ENCODE assay signal across 30 mouse cellular contexts in genomic region chr13:65286771-65287170, GRCm38 (mm10). TPM values are rescaled to one million over a fixed set of nuclear protein-coding genes. Genes with fewer than 3 reads are reported as not detected.
A peak's percentile ranks its signal among the peaks of the same experiment; 100 is the strongest.
DNase-seq lines count a peak whose midpoint lies in the region; ATAC-seq and TF ChIP-seq lines count a peak whose summit lies in the region.
"Had no signal": no experiment of that assay in that cellular context is flagged by ENCODE, and none has a peak within 500 bp of the region (broad histone marks: within the 10 kb centered on the region; RNA-seq: fewer than 3 reads in every experiment).

No protein-coding gene starts in this region.

- TF ChIP-seq CTCF in thymus, adult 2 months (IDR thresholded peaks at IDR 0.05; ENCODE audit: borderline replicate concordance, control insufficient read depth, extremely low read depth, insufficient read depth, low read length, poor library complexity), result no peak
- peak; percentile 36; the same call in 1 of the 2 replicates for TF ChIP-seq CTCF in bone marrow, adult 2 months (IDR thresholded peaks at IDR 0.05; ENCODE audit: control insufficient read depth, insufficient read depth, low read length)

- no peak overlapping the region for H3K4me3 ChIP-seq in thymus, adult 2 months (ENCODE audit: control insufficient read depth, insufficient read depth, low read length)
- H3K4me3 ChIP-seq in bone marrow, adult 2 months (replicated peaks; ENCODE audit: control insufficient read depth, low read depth, low read length), result no peak overlapping the region
- no peak overlapping the region for H3K4me3 ChIP-seq in kidney, embryonic 16.5 days (ENCODE audit: low read length)
- H3K4me3 ChIP-seq: forebrain, embryonic 10.5 days; hindbrain, embryonic 15.5 days; lung, embryonic 15.5 days; midbrain, embryonic 15.5 days; myocyte; neural tube, embryonic 15.5 days; stomach, embryonic 15.5 days had no signal

- DNase-seq in CD4-positive, CD25-positive, alpha-beta regulatory T cell, adult 2 months (ENCODE audit: low read depth, low spot score), result peak; percentile 33
- DNase-seq in thymus, adult 2 months, result peak; percentile 4
- DNase-seq in thymus, postnatal 36 days, result no peak
- DNase-seq in splenic B cell, adult 2 months (ENCODE audit: low read depth, low spot score), result peak; percentile 47
- no peak for DNase-seq in cerebellum, adult 11-12 months
- DNase-seq: adrenal gland, postnatal 14 days; cerebellum, adult 18-20 months; cerebellum, postnatal 36 days; forebrain, postnatal 0 days; heart, postnatal 36 days; kidney, adult 11 months; kidney, postnatal 14 days; left cerebral cortex, postnatal 4 days; liver; right cerebral cortex, postnatal 25 days had no signal

- TF ChIP-seq POLR2A in thymus, adult 2 months (IDR thresholded peaks at IDR 0.05; ENCODE audit: control insufficient read depth, extremely low read depth, insufficient read depth, low read length, poor library complexity), result no peak
- TF ChIP-seq POLR2A in bone marrow, adult 2 months (IDR thresholded peaks at IDR 0.05; ENCODE audit: borderline replicate concordance, control insufficient read depth, low read depth, low read length), result no peak

- H3K27me3 ChIP-seq in thymus, adult 2 months (ENCODE audit: control insufficient read depth, insufficient read depth, low read length), result no peaks in the 10 kb centered on the region
- no peaks in the 10 kb centered on the region for H3K27me3 ChIP-seq in splenic B cell, adult 2 months (ENCODE audit: control insufficient read depth, insufficient read depth, low read length, poor library complexity, severe bottlenecking)
- no peaks in the 10 kb centered on the region for H3K27me3 ChIP-seq in kidney, embryonic 16.5 days (ENCODE audit: insufficient read depth, low read length)
- H3K27me3 ChIP-seq: CH12.LX; hindbrain, embryonic 15.5 days; lung, embryonic 15.5 days; midbrain, embryonic 15.5 days; neural tube, embryonic 15.5 days; Patski; stomach, embryonic 15.5 days had no signal

- H3K9ac ChIP-seq in kidney, embryonic 16.5 days (replicated peaks; ENCODE audit: low read length), result no peak overlapping the region
- H3K9ac ChIP-seq: forebrain, postnatal 0 days; hindbrain, embryonic 15.5 days; lung, embryonic 15.5 days; midbrain, embryonic 15.5 days; neural tube, embryonic 15.5 days; stomach, embryonic 15.5 days had no signal

- no peak overlapping the region for H3K27ac ChIP-seq in thymus, adult 2 months (ENCODE audit: control insufficient read depth, insufficient read depth, low read length)
- H3K27ac ChIP-seq in bone marrow, adult 2 months (ENCODE audit: control insufficient read depth, insufficient read depth, low read depth, low read length, poor library complexity), result no peak overlapping the region
- H3K27ac ChIP-seq in kidney, embryonic 16.5 days (ENCODE audit: low read length), result no peak overlapping the region
- H3K27ac ChIP-seq: forebrain, embryonic 10.5 days; hindbrain, embryonic 15.5 days; lung, embryonic 15.5 days; midbrain, embryonic 15.5 days; neural tube, embryonic 15.5 days; stomach, embryonic 15.5 days had no signal

- peaks cover 60% of the 10 kb centered on the region for H3K9me3 ChIP-seq in kidney, embryonic 16.5 days (ENCODE audit: low read length)

- H3K36me3 ChIP-seq in thymus, adult 2 months (ENCODE audit: control insufficient read depth, insufficient read depth, low read length), result peaks cover 28% of the 10 kb centered on the region
- H3K36me3 ChIP-seq in splenic B cell, adult 2 months (ENCODE audit: control insufficient read depth, insufficient read depth, low read length, poor library complexity, severe bottlenecking), result peaks cover 8% of the 10 kb centered on the region; the same call in 1 of the 2 replicates
- peaks cover 68% of the 10 kb centered on the region for H3K36me3 ChIP-seq in kidney, embryonic 16.5 days (ENCODE audit: insufficient read depth, low read length)

- over 99% methylated on average over 2 of the region's 2 CpGs for WGBS in thymus, adult 2 months
- WGBS in bone marrow, adult 2 months, result 87% methylated on average over 2 of the region's 2 CpGs
- 94% methylated on average over 2 of the region's 2 CpGs for WGBS in kidney, embryonic 16.5 days

- no peaks in the 10 kb centered on the region for H3K4me1 ChIP-seq in thymus, adult 2 months (replicated peaks; ENCODE audit: control insufficient read depth, insufficient read depth, low read length)
- no peaks in the 10 kb centered on the region for H3K4me1 ChIP-seq in bone marrow, adult 2 months (ENCODE audit: control insufficient read depth, insufficient read depth, low read length)
- no peaks in the 10 kb centered on the region for H3K4me1 ChIP-seq in kidney, embryonic 16.5 days (ENCODE audit: insufficient read depth, low read length)
- H3K4me1 ChIP-seq: forebrain, embryonic 10.5 days; hindbrain, embryonic 15.5 days; lung, embryonic 15.5 days; midbrain, embryonic 15.5 days; neural tube, embryonic 15.5 days; stomach, embryonic 15.5 days had no signal

- no peak for ATAC-seq in CD4-positive, CD25-positive, alpha-beta regulatory T cell, adult 4 months
- ATAC-seq in kidney, embryonic 16.5 days (ENCODE audit: low FRiP score, low TSS enrichment), result no peak
- ATAC-seq: forebrain, postnatal 0 days; midbrain, embryonic 15.5 days; Patski had no signal

- no peak overlapping the region for H3K4me2 ChIP-seq in kidney, embryonic 16.5 days (replicated peaks; ENCODE audit: low read depth, low read length)
- H3K4me2 ChIP-seq: hindbrain, embryonic 15.5 days; lung, embryonic 15.5 days; midbrain, embryonic 15.5 days; neural tube, embryonic 15.5 days; stomach, embryonic 15.5 days had no signal

RNA-seq across cellular contexts. Expression of gene Zfp369, which starts 8.2 kb away (rescaled TPM):
- polyA plus RNA-seq in CD4-positive, CD25-positive, alpha-beta regulatory T cell, adult 4 months (2017; shearing (Covaris generic)), result 10 to 100 TPM; 14.5 to 16.7 TPM
- polyA plus RNA-seq in thymus, adult 2 months (2012; rRNA removed), result 43.9 and 52.8 TPM in 2 replicates
- 6.1 and 12.2 TPM in 2 replicates for polyA plus RNA-seq in bone marrow, adult 2 months (2011; ENCODE audit: insufficient read depth, insufficient read length, low replicate concordance, missing spikeins)
- polyA plus RNA-seq in kidney, embryonic 16.5 days (2015; fragmentation: Nextera tagmentation; extraction: Ambion mirVana), result 9.2 and 11.5 TPM in 2 replicates

RNA-seq across cellular contexts. Expression of gene Gm10775, which starts 27.4 kb away (rescaled TPM):
- not detected for polyA plus RNA-seq in CD4-positive, CD25-positive, alpha-beta regulatory T cell, adult 4 months (2017; shearing (Covaris generic))
- polyA plus RNA-seq in thymus, adult 2 months (2012; rRNA removed), result not detected in 2 replicates
- polyA plus RNA-seq in bone marrow, adult 2 months (2011; ENCODE audit: insufficient read depth, insufficient read length, low replicate concordance, missing spikeins), result not detected in 2 replicates
- not detected in 2 replicates for polyA plus RNA-seq in kidney, embryonic 16.5 days (2015; fragmentation: Nextera tagmentation; extraction: Ambion mirVana)
- polyA plus RNA-seq: forebrain, embryonic 10.5 days; gonadal fat pad, adult 2 months; heart, embryonic 14.5 days; lung, embryonic 15.5 days; myocyte; Patski; spleen, adult 2 months; stomach, embryonic 15.5 days had no signal

Comparison
In these comparisons a context has a peak if more than half of its experiments do, and no peak if none do; other contexts are left out.
1. DNase-seq: peak in CD4-positive, CD25-positive, alpha-beta regulatory T cell, adult 2 months (single experiment), thymus, adult 2 months (single experiment) and splenic B cell, adult 2 months (single experiment); none in thymus, postnatal 36 days (0 of 2) and cerebellum, adult 11-12 months (single experiment).